Mouse (Mus musculus) liver, embryonic 16.5 days (tissue): ENCODE data around the gene Slc39a1. TPM values are rescaled to one million over a fixed set of nuclear protein-coding genes. Genes with fewer than 3 reads are reported as not detected.

Experiments
- ATAC-seq: fragments of 200-750 bp; cut with Nextera tagmentation; 2 replicates; pipeline ENCODE4 v1.8.0; 2017; ENCODE audit warnings: low read depth, mild to moderate bottlenecking, moderate number of reproducible peaks, moderate library complexity
- H3K27ac ChIP-seq: fragments of 300-500 bp; sonication (generic); 2 replicates; pipeline ENCODE4 v1.5.1; 2014; ENCODE audit warnings: mild to moderate bottlenecking, low read length
- H3K27me3 ChIP-seq: fragments of 300-500 bp; sonication (generic); 2 replicates; pipeline ENCODE4 v1.6.1; 2014; ENCODE audit warnings: low read depth, low read length, mixed read lengths; ENCODE audit not compliant: control insufficient read depth, insufficient read depth
- H3K36me3 ChIP-seq: fragments of 300-500 bp; sonication (generic); 2 replicates; pipeline ENCODE4 v1.6.1; 2014; ENCODE audit warnings: mild to moderate bottlenecking; ENCODE audit not compliant: control insufficient read depth, insufficient read depth
- H3K4me1 ChIP-seq: fragments of 300-500 bp; sonication (generic); 2 replicates; pipeline ENCODE4 v1.6.1; 2014; ENCODE audit warnings: low read depth, low read length, mixed read lengths; ENCODE audit not compliant: control insufficient read depth
- H3K4me2 ChIP-seq: fragments of 300-500 bp; sonication (generic); 2 replicates; pipeline ENCODE4 v1.6.1; 2014; ENCODE audit warnings: low read depth, low read length, mixed read lengths
- H3K4me3 ChIP-seq: fragments of 300-500 bp; sonication (generic); 2 replicates; pipeline ENCODE4 v1.5.1; 2014; ENCODE audit warnings: low read depth, mild to moderate bottlenecking, low read length
- H3K9ac ChIP-seq: fragments of 300-500 bp; sonication (generic); 2 replicates; pipeline ENCODE4 v1.6.1; 2014; ENCODE audit warnings: low read depth, low read length
- H3K9me3 ChIP-seq: fragments of 300-500 bp; sonication (generic); replicated peaks from 2 replicates; pipeline ENCODE4 v1.6.1; 2016; ENCODE audit warnings: low read length; ENCODE audit not compliant: control insufficient read depth
- WGBS: fragments of 180-500 bp; shearing (Covaris S2); extraction: QIAGEN DNeasy Blood & Tissue Kit; methylation state at CpG from one replicate; pipeline ENCODE4 v1.1.7; 2014; ENCODE audit not compliant: insufficient replicate concordance; 5-methylcytosine and 5-hydroxymethylcytosine counted together
- polyA plus RNA-seq: library from polyadenylated mRNA; unstranded; fragments of >200 nt; fragmentation: Nextera tagmentation; extraction: Ambion mirVana; gene quantifications from 2 replicates; pipeline ENCODE4 v1.2.1, GENCODE M21; 2015

Gene Slc39a1
- polyA plus RNA-seq = 30.0 and 33.5 TPM in 2 replicates

GRCm38 (mm10) chr3:90247960-90248745 is at the start of gene Slc39a1:
TSS of gene Slc39a1 (plus strand) at chr3:90248172.
- under 1% methylated on average over 42 of the region's 44 CpGs for WGBS
- ATAC-seq = peak; percentile 95
- H3K27me3 ChIP-seq = no peaks in the 10 kb centered on the region
- H3K27ac ChIP-seq = peak within 1 kb of the TSS; percentile 75
- H3K4me3 ChIP-seq = peak within 1 kb of the TSS; percentile 75
- H3K9me3 ChIP-seq = no peaks in the 10 kb centered on the region
- H3K4me1 ChIP-seq = peaks cover 20% of the 10 kb centered on the region
- peak within 1 kb of the TSS; percentile 85 for H3K4me2 ChIP-seq
- peak within 1 kb of the TSS; percentile 76 for H3K9ac ChIP-seq
- no peaks in the 10 kb centered on the region; the same call in 1 of the 2 replicates for H3K36me3 ChIP-seq

GRCm38 (mm10) chr3:90202884-90203283 is 45.1 kb upstream of the Slc39a1 start:
- H3K4me3 ChIP-seq = no peak overlapping the region
- no peak overlapping the region for H3K4me2 ChIP-seq
- no peaks in the 10 kb centered on the region for H3K4me1 ChIP-seq
- H3K27me3 ChIP-seq = no peaks in the 10 kb centered on the region
- H3K9me3 ChIP-seq = no peaks in the 10 kb centered on the region
- no peak overlapping the region for H3K27ac ChIP-seq
- peaks cover 2% of the 10 kb centered on the region for H3K36me3 ChIP-seq
- no peak overlapping the region for H3K9ac ChIP-seq
- ATAC-seq = no peak
- WGBS = 43% methylated on average over 1 of the region's 1 CpGs

GRCm38 (mm10) chr3:90203619-90204018 is 44.4 kb upstream of the Slc39a1 start:
- H3K9me3 ChIP-seq = no peaks in the 10 kb centered on the region
- no peak for ATAC-seq
- no peak overlapping the region for H3K4me2 ChIP-seq
- no peak overlapping the region for H3K9ac ChIP-seq
- no peaks in the 10 kb centered on the region for H3K27me3 ChIP-seq
- peaks cover 9% of the 10 kb centered on the region for H3K36me3 ChIP-seq
- no peak overlapping the region for H3K4me3 ChIP-seq
- no peak overlapping the region for H3K27ac ChIP-seq
- H3K4me1 ChIP-seq = no peaks in the 10 kb centered on the region; the same call in 1 of the 2 replicates
- WGBS = 58% methylated on average over 5 of the region's 5 CpGs

- no peak for ATAC-seq
- no peak overlapping the region for H3K27ac ChIP-seq
- no peaks in the 10 kb centered on the region; the same call in none of the 2 replicates for H3K4me1 ChIP-seq
- WGBS = 81% methylated on average over 2 of the region's 2 CpGs
- no peaks in the 10 kb centered on the region for H3K9me3 ChIP-seq
- no peak overlapping the region for H3K4me2 ChIP-seq
- no peak overlapping the region for H3K9ac ChIP-seq
- H3K27me3 ChIP-seq = no peaks in the 10 kb centered on the region
- no peak overlapping the region for H3K4me3 ChIP-seq
- peaks cover 17% of the 10 kb centered on the region for H3K36me3 ChIP-seq
These were observed 43.4 kb upstream of the Slc39a1 start for GRCm38 (mm10) chr3:90204582-90204981.

GRCm38 (mm10) chr3:90208662-90209061 is 39.3 kb upstream of the Slc39a1 start:
- Histone ChIP-seq H3K9me3 (no peaks in the 10 kb centered on the region), H3K4me2 (no peak overlapping the region), H3K4me1 (peaks cover 17% of the 10 kb centered on the region), H3K27me3 (no peaks in the 10 kb centered on the region), H3K4me3 (no peak overlapping the region), H3K27ac (no peak overlapping the region), H3K9ac (no peak overlapping the region), H3K36me3 (peaks cover 41% of the 10 kb centered on the region)
- WGBS = 76% methylated on average over 2 of the region's 2 CpGs
- ATAC-seq = no peak

- peaks cover 41% of the 10 kb centered on the region for H3K36me3 ChIP-seq
- H3K4me3 ChIP-seq = no peak overlapping the region
- H3K27me3 ChIP-seq = no peaks in the 10 kb centered on the region
- H3K4me2 ChIP-seq = no peak overlapping the region
- H3K4me1 ChIP-seq = peaks cover 24% of the 10 kb centered on the region
- no peak overlapping the region for H3K27ac ChIP-seq
- 86% methylated on average over 5 of the region's 5 CpGs for WGBS
- no peak overlapping the region for H3K9ac ChIP-seq
- H3K9me3 ChIP-seq = no peaks in the 10 kb centered on the region
- ATAC-seq = no peak
These were observed 37.9 kb upstream of the Slc39a1 start for GRCm38 (mm10) chr3:90209908-90210566.

GRCm38 (mm10) chr3:90211475-90212398 is 36.2 kb upstream of the Slc39a1 start:
- ATAC-seq = no peak
- H3K4me2 ChIP-seq = peak overlapping the region; percentile 71
- WGBS = 44% methylated on average over 13 of the region's 13 CpGs
- no peaks in the 10 kb centered on the region for H3K9me3 ChIP-seq
- no peak overlapping the region for H3K27ac ChIP-seq
- H3K4me3 ChIP-seq = peak overlapping the region; percentile 84
- no peaks in the 10 kb centered on the region; the same call in 1 of the 2 replicates for H3K27me3 ChIP-seq
- peaks cover 24% of the 10 kb centered on the region for H3K4me1 ChIP-seq
- H3K36me3 ChIP-seq = peaks cover 41% of the 10 kb centered on the region
- peak overlapping the region; percentile 77 for H3K9ac ChIP-seq

- no peaks in the 10 kb centered on the region for H3K9me3 ChIP-seq
- no peaks in the 10 kb centered on the region; the same call in 1 of the 2 replicates for H3K27me3 ChIP-seq
- H3K4me2 ChIP-seq = peak overlapping the region; percentile 71
- peaks cover 24% of the 10 kb centered on the region for H3K4me1 ChIP-seq
- no peak overlapping the region for H3K27ac ChIP-seq
- peaks cover 41% of the 10 kb centered on the region for H3K36me3 ChIP-seq
- peak overlapping the region; percentile 77 for H3K9ac ChIP-seq
- H3K4me3 ChIP-seq = peak overlapping the region; percentile 84
- 4% methylated on average over 5 of the region's 5 CpGs for WGBS
- ATAC-seq = no peak
These were observed 35.2 kb upstream of the Slc39a1 start for GRCm38 (mm10) chr3:90212723-90213122.
